Mouse (Mus musculus): ENCODE data around the gene Gsg1l2.

Gene Gsg1l2

DNA sequence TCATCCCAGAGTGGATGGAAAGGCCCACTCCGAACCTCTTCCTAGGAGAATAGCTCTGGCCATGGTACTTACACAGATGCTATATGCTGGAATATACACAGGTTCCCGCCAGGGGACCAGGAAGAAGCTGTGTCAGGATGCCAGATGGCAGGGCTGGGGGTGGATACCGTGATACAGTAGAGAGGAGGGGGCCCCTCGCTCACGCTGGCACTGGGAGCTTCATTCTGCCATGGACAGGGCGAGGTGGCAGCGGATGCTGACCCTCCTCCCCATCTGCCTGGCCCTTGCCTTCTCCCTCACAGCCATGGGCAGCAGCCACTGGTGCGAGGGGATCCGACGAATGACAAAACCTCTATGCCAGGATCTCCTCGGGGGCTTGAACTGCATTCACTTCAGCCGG, at the start of gene Gsg1l2:
Gene Gsg1l2, plus strand, starts transcription at position 230 of the 400 bp plus-strand sequence.
- no peak for DNase-seq (ENCODE audit: low spot score)

DNA sequence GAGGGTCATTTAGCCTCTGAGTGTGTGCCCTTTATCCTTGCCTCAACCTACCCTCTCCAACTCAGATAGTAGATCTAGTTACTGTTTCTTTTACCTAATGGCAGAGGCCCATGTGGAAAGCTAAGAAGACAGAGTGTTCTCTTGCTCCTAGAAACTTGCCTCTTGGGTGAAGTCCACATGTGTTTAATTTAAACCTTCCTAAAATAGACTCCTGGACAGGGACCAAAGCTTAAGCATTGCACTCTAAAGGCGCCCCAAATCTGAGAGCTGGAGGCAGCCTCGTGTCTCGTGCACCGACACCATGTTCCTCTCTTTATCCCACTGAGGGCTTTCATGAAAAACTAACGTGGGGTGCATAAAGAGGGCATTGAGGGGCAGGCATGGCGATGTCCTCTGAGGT, 47.3 kb upstream of the Gsg1l2 start:
- DNase-seq (ENCODE audit: low spot score) = no peak

- no peak for DNase-seq (ENCODE audit: low spot score)
These were observed 45.7 kb upstream of the Gsg1l2 start for GRCm38 (mm10) chr11:67728726-67729125.

DNA sequence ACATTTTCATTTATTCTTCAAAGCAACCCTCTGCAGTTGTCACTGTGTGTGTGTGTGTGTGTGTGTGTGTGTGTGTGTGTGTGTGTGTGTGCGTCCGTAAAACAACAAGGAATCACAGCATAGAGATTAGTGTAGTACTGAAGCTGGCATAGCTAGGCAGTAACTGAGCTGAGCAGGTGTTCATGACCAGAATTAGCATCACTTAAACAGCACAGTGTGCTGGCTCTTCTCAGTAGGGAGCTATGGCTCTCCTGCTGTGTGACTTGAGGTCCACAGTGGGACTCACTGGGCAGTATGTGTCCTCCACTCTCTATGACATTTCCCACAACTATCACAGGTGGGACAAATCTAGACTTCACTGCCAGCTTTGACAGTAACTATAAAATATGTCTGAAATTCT, 43.4 kb upstream of the Gsg1l2 start:
- no peak for DNase-seq (ENCODE audit: low spot score)

DNA sequence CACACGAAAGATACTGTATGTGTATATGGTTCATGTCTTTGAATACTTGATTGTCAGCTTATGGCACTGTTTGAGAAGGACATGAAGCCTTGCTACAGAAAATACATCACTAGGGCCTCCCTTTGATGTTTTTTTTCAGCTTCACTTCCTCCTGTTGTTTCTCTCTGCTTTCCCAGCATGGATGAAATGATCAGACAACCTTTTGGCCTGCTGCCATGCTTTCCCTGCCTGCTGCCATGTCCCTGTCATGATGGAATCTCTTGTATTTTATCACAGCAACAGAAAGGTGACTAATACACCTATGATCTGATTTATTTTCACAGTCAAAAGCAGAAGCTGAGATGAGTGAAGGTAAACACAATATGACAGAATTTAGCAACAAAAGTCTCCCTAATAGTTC, 40.7 kb upstream of the Gsg1l2 start:
- DNase-seq (ENCODE audit: low spot score) = no peak

- DNase-seq (ENCODE audit: low spot score) = no peak
These were observed 39.8 kb upstream of the Gsg1l2 start for GRCm38 (mm10) chr11:67734597-67734996.

GRCm38 (mm10) chr11:67738345-67738744, 36.1 kb upstream of the Gsg1l2 start:
- DNase-seq (ENCODE audit: low spot score) = no peak

DNA sequence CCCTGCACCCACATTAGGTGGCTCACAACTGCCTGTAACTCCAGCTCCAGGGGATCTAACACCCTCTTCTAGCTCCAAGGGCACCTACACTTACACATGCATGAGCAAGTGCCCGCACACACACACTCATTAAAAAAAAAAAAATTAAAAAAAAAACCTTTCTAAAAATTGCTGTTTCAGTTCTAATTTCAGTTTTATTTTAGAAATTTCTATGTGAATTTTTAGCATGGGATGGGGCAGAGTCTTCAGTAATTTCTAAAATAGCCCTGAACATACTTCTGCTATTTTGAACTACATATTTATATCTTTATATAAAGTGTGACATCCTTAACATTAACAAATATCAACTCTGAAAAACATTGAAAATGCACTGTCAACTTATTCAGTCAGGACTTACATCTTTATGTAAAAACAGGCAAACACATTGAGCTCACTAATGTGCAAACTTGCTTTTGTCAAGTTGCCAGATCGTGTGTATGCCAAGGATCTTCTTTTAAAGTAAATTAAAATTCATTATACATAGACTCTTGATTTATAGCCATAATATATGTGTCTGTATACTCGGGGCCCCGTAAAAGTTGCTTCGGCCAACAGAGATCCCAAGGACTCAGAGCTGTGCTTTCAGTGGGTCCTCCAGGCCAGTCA, 35.4 kb upstream of the Gsg1l2 start:
- no peak for DNase-seq (ENCODE audit: low spot score)

GRCm38 (mm10) chr11:67741569-67741968, 32.8 kb upstream of the Gsg1l2 start:
- no peak for DNase-seq (ENCODE audit: low spot score)

- no peak for DNase-seq (ENCODE audit: low spot score)
These were observed 18.1 kb upstream of the Gsg1l2 start for GRCm38 (mm10) chr11:67756287-67756686.

- DNase-seq (ENCODE audit: low spot score) = peak; percentile 8
These were observed 16.8 kb upstream of the Gsg1l2 start for GRCm38 (mm10) chr11:67757373-67758167.

DNA sequence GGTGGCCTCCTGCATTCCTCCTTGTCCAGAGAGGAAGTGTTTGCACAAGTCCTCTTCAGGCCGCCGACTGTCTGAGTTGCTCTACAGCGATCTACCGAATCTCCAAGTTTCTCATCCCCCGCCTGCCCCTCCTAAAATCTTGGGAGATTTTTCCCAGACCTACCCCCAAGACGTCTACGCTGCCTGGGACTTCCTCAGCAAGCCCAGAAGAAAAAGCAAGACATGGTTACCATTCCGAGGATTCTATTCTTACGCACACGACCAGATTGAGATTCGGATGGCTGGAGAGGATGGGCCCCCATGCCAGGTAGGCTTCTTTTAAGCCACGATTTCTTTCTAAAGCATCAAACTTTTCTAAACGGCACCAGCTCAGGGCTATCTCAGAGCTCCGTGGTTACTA, 3.4 kb upstream of the Gsg1l2 start, which contains the start of gene Glp2r:
Gene Glp2r, minus strand, starts transcription at position 101 of the 400 bp plus-strand sequence.
- DNase-seq (ENCODE audit: low spot score) = no peak

DNA sequence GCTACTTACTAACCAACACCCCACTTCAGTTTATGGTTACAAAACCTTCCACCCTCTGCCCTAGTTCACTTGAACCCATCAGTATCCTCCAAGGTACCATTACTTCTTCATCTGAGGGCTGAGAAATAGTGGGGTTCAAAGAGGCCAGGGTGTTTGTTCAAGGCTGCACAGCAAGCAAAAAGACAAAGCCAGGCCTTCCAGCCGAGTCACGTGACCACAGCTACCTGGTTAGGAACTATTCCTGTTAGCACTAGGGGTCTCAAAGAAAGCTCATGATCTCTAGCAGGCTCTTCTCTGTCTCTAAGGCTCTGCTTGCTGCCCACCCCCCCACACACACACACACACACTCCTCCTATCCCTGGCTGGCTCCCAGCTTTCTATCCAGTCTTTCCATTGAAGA, 2.7 kb upstream of the Gsg1l2 start:
- no peak for DNase-seq (ENCODE audit: low spot score)

DNA sequence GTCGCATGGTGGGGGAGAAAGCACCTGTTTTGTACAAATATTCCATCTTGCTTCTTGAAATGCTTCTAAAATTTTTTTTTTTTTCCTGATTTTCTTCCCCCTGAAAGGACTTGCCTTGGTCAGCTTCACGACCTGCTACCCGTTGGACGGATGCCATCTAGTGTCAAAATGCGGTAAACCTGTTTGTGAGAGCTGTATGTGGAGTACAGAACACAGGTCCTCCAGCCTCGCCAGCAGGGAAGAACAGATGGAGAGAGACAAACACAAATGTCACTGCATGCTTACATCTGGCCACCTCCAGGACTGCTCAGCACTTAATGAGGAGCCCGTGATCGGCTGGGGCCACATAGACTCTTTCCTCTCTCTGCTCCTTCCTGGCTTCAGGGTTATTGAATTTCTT, 1.8 kb upstream of the Gsg1l2 start:
- DNase-seq (ENCODE audit: low spot score) = no peak

DNA sequence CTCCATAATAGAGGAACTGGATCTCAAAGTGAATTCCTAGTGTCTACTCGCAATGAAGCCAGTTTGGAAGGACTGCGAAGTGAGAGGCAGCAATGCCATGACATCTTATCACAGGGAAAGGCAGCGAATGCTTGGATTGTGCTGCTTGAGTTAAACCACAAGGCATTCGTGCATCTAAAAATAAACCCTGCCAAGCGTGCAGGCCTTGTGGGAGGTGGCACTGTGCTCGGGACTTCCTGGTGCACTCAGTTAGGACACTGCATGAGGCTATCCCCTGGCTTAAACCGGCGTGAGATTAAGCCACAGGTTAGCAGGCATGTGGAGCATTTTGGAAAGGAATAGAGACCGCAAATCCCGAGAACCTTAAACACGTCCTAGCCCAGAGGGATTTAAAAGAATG, 15.8 kb downstream of the Gsg1l2 start:
- DNase-seq (ENCODE audit: low spot score) = no peak

GRCm38 (mm10) chr11:67797931-67798330, 23.5 kb downstream of the Gsg1l2 start, which contains the start of gene Dhrs7c:
Dhrs7c (plus strand) TSS chr11:67798187.
- DNase-seq (ENCODE audit: low spot score) = no peak

GRCm38 (mm10) chr11:67800130-67800723, 25.8 kb downstream of the Gsg1l2 start:
- no peak for DNase-seq (ENCODE audit: low spot score)

DNA sequence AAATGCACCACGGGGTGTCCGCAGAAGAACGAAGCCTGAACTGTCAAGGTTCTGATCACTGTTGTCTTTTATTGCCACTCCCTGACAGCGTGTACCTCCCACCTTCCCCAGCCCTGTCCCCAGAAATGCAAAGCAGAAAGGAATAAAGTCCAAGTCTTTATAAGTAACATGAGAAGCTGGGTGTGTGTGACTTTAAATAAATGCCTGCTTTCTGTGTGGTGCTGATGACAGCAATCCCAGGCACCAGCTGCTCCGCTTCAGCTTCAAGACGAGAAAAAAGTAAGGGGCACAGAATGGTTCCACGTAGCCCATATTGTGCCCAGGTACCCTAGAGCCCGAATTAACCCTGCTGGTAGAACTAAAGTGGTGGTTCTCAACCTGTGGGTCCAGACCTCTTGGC, 26.8 kb downstream of the Gsg1l2 start:
- DNase-seq (ENCODE audit: low spot score) = no peak

DNA sequence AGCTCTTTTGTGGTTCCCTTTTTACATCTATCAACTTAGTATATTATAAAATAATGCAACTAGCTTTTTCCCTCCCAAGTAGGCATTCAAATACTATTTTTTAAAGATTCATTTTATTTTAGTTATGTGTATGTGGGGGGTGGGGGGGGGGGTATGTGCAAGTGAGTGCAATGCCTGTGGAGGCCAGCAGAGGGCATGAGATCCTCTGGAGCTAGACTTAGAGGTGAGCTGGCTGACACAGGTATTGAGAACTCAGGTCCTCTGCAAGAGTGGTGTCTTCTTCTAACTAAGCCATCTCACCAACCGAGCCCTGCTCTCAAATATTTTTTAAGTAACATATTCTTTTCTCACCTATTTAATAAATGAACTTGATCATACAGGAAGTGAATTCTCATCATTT, 31.1 kb downstream of the Gsg1l2 start:
- DNase-seq (ENCODE audit: low spot score) = no peak

DNA sequence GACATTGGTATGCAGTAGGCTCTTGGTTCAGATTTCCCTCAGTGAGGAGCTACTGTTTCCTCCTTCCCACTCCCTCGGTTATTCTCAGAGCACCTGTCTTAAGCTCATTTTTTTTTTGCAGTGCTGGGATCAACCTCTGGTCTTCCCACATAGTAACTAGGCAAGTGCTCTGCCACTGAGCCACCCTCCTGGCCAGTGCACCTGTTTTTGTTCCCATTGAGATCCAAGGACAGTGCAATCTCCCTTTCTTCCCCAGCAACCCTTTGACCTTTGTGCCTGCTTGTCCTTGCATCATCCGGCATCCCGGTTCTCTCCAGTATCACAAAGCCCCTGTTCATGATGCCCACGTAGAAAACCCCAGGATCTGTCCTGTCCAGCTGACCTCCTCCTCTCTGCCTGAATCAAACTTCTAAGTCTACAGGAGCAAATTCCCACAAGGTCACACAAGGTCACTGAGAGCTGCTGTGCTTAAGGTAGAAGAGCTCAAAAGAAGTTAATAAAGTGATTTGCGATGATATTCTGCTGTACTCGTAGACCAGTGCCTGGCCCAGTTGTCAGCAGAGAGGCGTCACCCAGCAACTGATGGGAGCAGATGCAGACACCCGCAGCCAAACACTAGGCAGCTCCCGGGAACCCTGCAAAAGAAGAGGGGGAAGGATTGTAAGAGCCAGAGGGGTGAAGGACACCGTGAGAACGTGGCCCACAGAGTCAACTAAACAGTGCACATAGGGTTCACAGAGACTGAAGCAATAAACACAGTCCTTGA, 32.6 kb downstream of the Gsg1l2 start:
- DNase-seq (ENCODE audit: low spot score) = no peak

DNA sequence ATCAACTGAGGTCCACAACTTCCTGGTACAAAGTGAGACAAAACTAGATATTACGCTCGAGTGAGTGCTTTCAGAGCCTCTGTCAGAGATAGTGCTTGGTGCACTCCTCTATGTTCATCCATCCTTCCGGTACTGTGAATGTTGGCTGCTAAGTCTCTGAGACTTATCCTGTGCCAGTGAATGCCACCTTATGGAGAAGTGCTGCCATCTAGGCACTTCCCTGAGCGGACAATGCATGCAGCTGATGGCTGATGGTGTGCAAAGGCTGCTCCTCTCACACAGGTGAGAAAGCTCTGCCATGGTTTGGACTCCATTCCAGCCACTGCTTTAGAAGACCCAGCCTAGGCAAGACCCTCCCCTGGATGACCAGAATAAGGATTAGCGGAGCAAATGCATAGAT, 33.6 kb downstream of the Gsg1l2 start:
- DNase-seq (ENCODE audit: low spot score) = no peak

- no peak for DNase-seq (ENCODE audit: low spot score)
These were observed 37.1 kb downstream of the Gsg1l2 start for GRCm38 (mm10) chr11:67811535-67811934.
